Mouse (Mus musculus) CH12.LX (cell line): ENCODE data around the gene Dgkq. TPM values are rescaled to one million over a fixed set of nuclear protein-coding genes. Genes with fewer than 3 reads are reported as not detected.

Experiments
- DNase-seq: peaks from one replicate; pipeline ENCODE4 v3.0.0-alpha.2; 2013; ENCODE audit errors: extremely low read depth
- H3K27ac ChIP-seq: 2 replicates; pipeline ENCODE4 v1.5.1; 2012; ENCODE audit warnings: low read depth, mild to moderate bottlenecking, control low read depth, moderate library complexity; ENCODE audit not compliant: insufficient read depth
- H3K27me3 ChIP-seq: replicated peaks from 2 replicates; pipeline ENCODE3; 2012; ENCODE audit warnings: inconsistent platforms
- H3K36me3 ChIP-seq, 2 experiments: replicated peaks in 1 of 2; 2 replicates each; pipeline versions ENCODE3 to v1.6.1; 2012; ENCODE audit warnings: inconsistent platforms in 1 of 2, low read length in 1 of 2, mild to moderate bottlenecking in 1 of 2, mixed read lengths in 1 of 2, moderate library complexity in 1 of 2; ENCODE audit not compliant: control insufficient read depth in 1 of 2, insufficient read depth in 1 of 2
- H3K4me1 ChIP-seq, 2 experiments: 2 replicates each; pipeline ENCODE4 v1.6.1; 2012; ENCODE audit warnings: inconsistent platforms in 1 of 2, moderate library complexity in 1 of 2; ENCODE audit not compliant: insufficient read depth in 2 of 2, control insufficient read depth in 1 of 2
- H3K4me2 ChIP-seq: 2 replicates; pipeline ENCODE4 v1.6.1; 2012; ENCODE audit warnings: low read depth, mild to moderate bottlenecking, control low read depth; ENCODE audit not compliant: poor library complexity, insufficient read depth, severe bottlenecking
- H3K4me3 ChIP-seq, 3 experiments: fragments of 150-350 bp in 1 of 3; sonication (generic) in 1 of 3; replicated peaks in 1 of 3; 2 replicates each; pipeline versions ENCODE3 to v1.5.1; 2011 to 2012; ENCODE audit warnings: low read depth in 2 of 3, low read length in 2 of 3, mild to moderate bottlenecking in 2 of 3, moderate library complexity in 2 of 3, control low read depth in 1 of 3, improper control_type of control experiment in 1 of 3, inconsistent platforms in 1 of 3, mixed read lengths in 1 of 3; ENCODE audit not compliant: poor library complexity in 1 of 3
- H3K79me2 ChIP-seq: replicated peaks from 2 replicates; pipeline ENCODE4 v1.6.1; 2012; ENCODE audit warnings: mild to moderate bottlenecking, moderate library complexity; ENCODE audit not compliant: control insufficient read depth, poor library complexity, insufficient read depth, severe bottlenecking; ENCODE audit errors: extremely low read depth
- H3K9ac ChIP-seq: 2 replicates; pipeline ENCODE4 v1.6.1; 2012; ENCODE audit warnings: low read depth, mild to moderate bottlenecking, control low read depth, moderate library complexity; ENCODE audit not compliant: insufficient read depth
- H3K9me3 ChIP-seq: replicated peaks from 2 replicates; pipeline ENCODE3; 2012; ENCODE audit warnings: low read length, inconsistent platforms, mixed read lengths
- BHLHE40 ChIP-seq: IDR thresholded peaks from 2 replicates; pipeline ENCODE4 v1.6.1; 2011; ENCODE audit warnings: mild to moderate bottlenecking, low read depth, low read length, improper control_type of control experiment
- CHD2 ChIP-seq: IDR thresholded peaks from 2 replicates; pipeline ENCODE4 v1.6.1; 2011; ENCODE audit warnings: low read length, improper control_type of control experiment
- EP300 ChIP-seq: IDR thresholded peaks from 2 replicates; pipeline ENCODE4 v1.6.1; 2011; ENCODE audit warnings: low read length, improper control_type of control experiment
- ETS1 ChIP-seq: conservative IDR thresholded peaks from 2 replicates; pipeline ENCODE4 v1.6.1; 2012; ENCODE audit warnings: low read depth, mild to moderate bottlenecking, inconsistent platforms, low read length, improper control_type of control experiment, moderate library complexity
- HCFC1 ChIP-seq: IDR thresholded peaks from 2 replicates; pipeline ENCODE4 v1.6.1; 2012; ENCODE audit warnings: low read depth, mild to moderate bottlenecking, inconsistent platforms, low read length, improper control_type of control experiment
- KAT2A ChIP-seq: IDR thresholded peaks from 2 replicates; pipeline ENCODE4 v1.6.1; 2012; ENCODE audit warnings: low read length, improper control_type of control experiment, inconsistent platforms; ENCODE audit not compliant: insufficient replicate concordance
- MAX ChIP-seq: IDR thresholded peaks from 2 replicates; pipeline ENCODE4 v1.6.1; 2011; ENCODE audit warnings: low read length, improper control_type of control experiment
- MEF2A ChIP-seq: IDR thresholded peaks from 2 replicates; pipeline ENCODE4 v1.6.1; 2014; ENCODE audit warnings: low read depth, mild to moderate bottlenecking, inconsistent platforms, low read length, improper control_type of control experiment, borderline replicate concordance
- MXI1 ChIP-seq: IDR thresholded peaks from 2 replicates; pipeline ENCODE4 v1.6.1; 2011; ENCODE audit warnings: mild to moderate bottlenecking, low read depth, low read length, improper control_type of control experiment
- MYC ChIP-seq: IDR thresholded peaks from 2 replicates; pipeline ENCODE4 v1.6.1; 2011; ENCODE audit warnings: low read depth, mild to moderate bottlenecking, improper control_type of control experiment, low read length
- NRF1 ChIP-seq: IDR thresholded peaks from 2 replicates; pipeline ENCODE4 v1.6.1; 2014; ENCODE audit warnings: low read depth, mild to moderate bottlenecking, inconsistent platforms, low read length, improper control_type of control experiment, moderate library complexity
- PAX5 ChIP-seq: IDR thresholded peaks from 2 replicates; pipeline ENCODE4 v1.6.1; 2012; ENCODE audit warnings: low read length, inconsistent platforms, mixed read lengths
- POLR2AphosphoS2 ChIP-seq: IDR thresholded peaks from 2 replicates; pipeline ENCODE4 v1.6.1; 2011; ENCODE audit warnings: low read depth, low read length, improper control_type of control experiment
- RAD21 ChIP-seq: IDR thresholded peaks from 2 replicates; pipeline ENCODE4 v1.6.1; 2011; ENCODE audit warnings: low read depth, mild to moderate bottlenecking, low read length, improper control_type of control experiment, moderate library complexity
- SIN3A ChIP-seq: IDR thresholded peaks from 2 replicates; pipeline ENCODE4 v1.6.1; 2012; ENCODE audit warnings: low read length, improper control_type of control experiment, inconsistent platforms
- SMC3 ChIP-seq: IDR thresholded peaks from 2 replicates; pipeline ENCODE4 v1.6.1; 2011; ENCODE audit warnings: low read depth, low read length, improper control_type of control experiment
- TBP ChIP-seq: conservative IDR thresholded peaks from 2 replicates; pipeline ENCODE4 v1.6.1; 2011; ENCODE audit warnings: low read depth, low read length, improper control_type of control experiment
- TCF12 ChIP-seq: IDR thresholded peaks from 2 replicates; pipeline ENCODE4 v1.6.1; 2014; ENCODE audit warnings: low read depth, mild to moderate bottlenecking, inconsistent platforms, low read length, improper control_type of control experiment
- USF1 ChIP-seq: IDR thresholded peaks from 2 replicates; pipeline ENCODE4 v1.6.1; 2014; ENCODE audit warnings: low read depth, mild to moderate bottlenecking, inconsistent platforms, low read length, improper control_type of control experiment
- USF2 ChIP-seq: conservative IDR thresholded peaks from 2 replicates; pipeline ENCODE4 v1.6.1; 2011; ENCODE audit warnings: low read depth, low read length, improper control_type of control experiment
- ZNF384 ChIP-seq: IDR thresholded peaks from 2 replicates; pipeline ENCODE4 v1.6.1; 2012; ENCODE audit warnings: low read depth, low read length, improper control_type of control experiment, inconsistent platforms
- dilution Hi-C: fragments of 300-500 bp; cut with MboI; formaldehyde crosslinking; loops from 2 replicates; pipeline ENCODE4 v1.14.3; 2020; ENCODE audit warnings: low sequenced_read_pairs; ENCODE audit not compliant: extremely low pct_unique_long_range_greater_than_20kb, extremely low pct_ligation_motif_present
- in situ Hi-C: fragments of 300-500 bp; cut with MboI; formaldehyde crosslinking; loops from 3 replicates; pipeline ENCODE4 v1.14.3; 2019; ENCODE audit warnings: low sequenced_read_pairs, low pct_ligation_motif_present, low pct_unique_long_range_greater_than_20kb, mixed read lengths
- polyA plus RNA-seq: library from polyadenylated mRNA; unstranded; fragments of >175 nt; gene quantifications from 2 replicates; pipeline ENCODE4 v1.2.1, GENCODE M21; 2012; ENCODE audit warnings: low read depth; ENCODE audit not compliant: insufficient read length
- total RNA-seq, 2 experiments: library from RNA; depleted of rRNA; stranded (reverse); fragments of 300-350 nt in 1 of 2; fragments of >200 nt in 1 of 2; gene quantifications; 2 replicates each; pipeline ENCODE4 v1.2.3; 2012 to 2014

Gene Dgkq
- total and polyA plus RNA-seq, 3 experiments: 3.7 to 8.5 (median 4.4) TPM

GRCm38 (mm10) chr5:108647820-108648465 is 21.5 kb downstream of the Dgkq start:
- dilution Hi-C loops: no loop called here

GRCm38 (mm10) chr5:108647311-108647710 is 22.2 kb downstream of the Dgkq start:
- no peak for TF ChIP-seq RAD21
- no peak for TF ChIP-seq CHD2
- TF ChIP-seq BHLHE40: no peak
- TF ChIP-seq ZNF384: no peak
- no peak for TF ChIP-seq KAT2A
- no peak for TF ChIP-seq USF1
- TF ChIP-seq EP300: no peak
- TF ChIP-seq POLR2AphosphoS2: no peak
- no peak for TF ChIP-seq SIN3A
- no peak for TF ChIP-seq TBP
- TF ChIP-seq HCFC1: no peak
- no peak for TF ChIP-seq ETS1
- TF ChIP-seq MXI1: no peak
- TF ChIP-seq SMC3: no peak
- no peak for TF ChIP-seq MEF2A
- TF ChIP-seq MAX: no peak
- no peak for TF ChIP-seq PAX5
- TF ChIP-seq MYC: no peak
- no peak for TF ChIP-seq NRF1
- Histone ChIP-seq H3K27me3 (no peaks in the 10 kb centered on the region), H3K9me3 (no peaks in the 10 kb centered on the region), H3K9ac (no peak overlapping the region), H3K4me3 (no peak overlapping the region), H3K4me1 (no peaks in the 10 kb centered on the region), H3K27ac (no peak overlapping the region), H3K36me3 (peaks cover 59 to 99% of the 10 kb centered on the region in 2 experiments), H3K4me2 (no peak overlapping the region), H3K79me2 (no peaks in the 10 kb centered on the region)
- dilution Hi-C loops (no loop called here), in situ Hi-C loops (no loop called here)
- DNase-seq: no peak

More at GRCm38 (mm10) chr5:108647820-108648465, 21.5 kb downstream of the Dgkq start:
- H3K27ac ChIP-seq: no peak overlapping the region
- H3K9me3 ChIP-seq: no peaks in the 10 kb centered on the region
- TF ChIP-seq TCF12 (no peak), MAX (no peak), USF2 (no peak), MYC (no peak), HCFC1 (no peak)
- TF ChIP-seq, all 38 proteins: peak for 0
- no peak for DNase-seq
- Histone ChIP-seq H3K4me2 (no peak overlapping the region), H3K27me3 (no peaks in the 10 kb centered on the region), H3K36me3 (peaks cover 58 to 99% of the 10 kb centered on the region in 2 experiments), H3K79me2 (no peaks in the 10 kb centered on the region), H3K4me3 (no peak overlapping the region), H3K9ac (no peak overlapping the region), H3K4me1 (no peaks in the 10 kb centered on the region)
- in situ Hi-C loops: no loop called here
